12 mouse cellular contexts compared by ENCODE assay signal in the genomic region with DNA sequence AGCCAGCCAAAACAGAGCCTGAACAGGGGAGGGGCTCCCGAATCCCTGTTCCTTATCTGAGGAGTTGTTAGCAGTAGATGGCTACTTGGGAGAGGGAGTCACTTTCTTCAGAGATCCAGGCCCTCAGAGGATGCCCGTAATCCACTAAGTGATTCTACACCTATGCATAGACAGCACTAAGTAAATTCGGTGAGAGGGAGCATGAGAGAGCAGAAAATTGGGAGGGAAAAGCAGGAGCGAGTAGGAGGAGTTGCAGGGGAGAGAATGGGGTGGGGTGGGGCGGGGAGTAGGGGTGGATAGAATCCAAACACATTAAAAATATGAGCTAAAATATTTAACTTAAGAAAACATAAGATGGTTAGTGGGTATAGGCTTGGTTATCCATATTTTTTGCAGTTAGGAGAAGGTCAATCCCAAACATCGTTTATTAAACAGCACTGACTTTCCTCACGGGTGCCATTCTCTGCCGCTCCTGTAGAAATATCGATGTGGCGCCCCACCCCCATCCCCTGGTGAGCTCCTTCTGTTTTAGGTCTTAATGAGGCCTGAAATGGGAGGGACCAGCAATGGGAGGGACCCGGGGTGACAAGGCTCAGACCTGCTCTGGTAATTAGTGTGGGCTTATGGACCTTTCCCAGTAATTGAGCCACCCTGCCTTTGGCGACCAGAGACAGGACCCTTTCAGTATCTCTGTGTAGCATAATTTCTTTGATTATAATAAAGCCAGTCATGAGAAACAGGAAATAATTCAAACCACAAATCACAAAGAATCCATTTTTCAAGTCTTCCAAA.
A peak's percentile ranks its signal among the peaks of the same experiment; 100 is the strongest.
DNase-seq lines count a peak whose midpoint lies in the region; ATAC-seq and TF ChIP-seq lines count a peak whose summit lies in the region.
"Had no signal": no experiment of that assay in that cellular context is flagged by ENCODE, and none has a peak within 500 bp of the region (broad histone marks: within the 10 kb centered on the region; RNA-seq: fewer than 3 reads in every experiment).

No protein-coding gene starts in this region.

- TF ChIP-seq POLR2A in thymus, adult 2 months (IDR thresholded peaks at IDR 0.05; ENCODE audit: control insufficient read depth, extremely low read depth, insufficient read depth, low read length, poor library complexity): no peak

- H3K9ac ChIP-seq in heart, embryonic 11.5 days (ENCODE audit: low read depth, low read length): no peak overlapping the region
- no peak overlapping the region for H3K9ac ChIP-seq in stomach, embryonic 16.5 days (ENCODE audit: low read length)
- no peak overlapping the region for H3K9ac ChIP-seq in stomach, postnatal 0 days (ENCODE audit: low read length)
- no peak overlapping the region for H3K9ac ChIP-seq in hindbrain, postnatal 0 days (replicated peaks; ENCODE audit: low read length)
- no peak overlapping the region for H3K9ac ChIP-seq in liver, embryonic 12.5 days

- no peaks in the 10 kb centered on the region for H3K27me3 ChIP-seq in heart, embryonic 11.5 days (ENCODE audit: control insufficient read depth, insufficient read depth, low read length)
- no peaks in the 10 kb centered on the region for H3K27me3 ChIP-seq in stomach, embryonic 16.5 days (ENCODE audit: control insufficient read depth, insufficient read depth, low read length)
- no peaks in the 10 kb centered on the region for H3K27me3 ChIP-seq in stomach, postnatal 0 days (ENCODE audit: control insufficient read depth, insufficient read depth, low read length)
- H3K27me3 ChIP-seq in hindbrain, postnatal 0 days (ENCODE audit: insufficient read depth, low read length): no peaks in the 10 kb centered on the region
- H3K27me3 ChIP-seq in liver, embryonic 12.5 days (replicated peaks): no peaks in the 10 kb centered on the region
- H3K27me3 ChIP-seq in thymus, adult 2 months (ENCODE audit: control insufficient read depth, insufficient read depth, low read length): no peaks in the 10 kb centered on the region
- H3K27me3 ChIP-seq: Patski had no signal

- H3K4me3 ChIP-seq in heart, embryonic 11.5 days (ENCODE audit: low read depth, low read length): no peak overlapping the region
- no peak overlapping the region for H3K4me3 ChIP-seq in stomach, embryonic 16.5 days (replicated peaks; ENCODE audit: low read length)
- no peak overlapping the region for H3K4me3 ChIP-seq in stomach, postnatal 0 days (ENCODE audit: low read depth, low read length)
- no peak overlapping the region for H3K4me3 ChIP-seq in hindbrain, postnatal 0 days (ENCODE audit: low read length)
- H3K4me3 ChIP-seq in liver, embryonic 12.5 days: no peak overlapping the region
- H3K4me3 ChIP-seq in thymus, adult 2 months (ENCODE audit: control insufficient read depth, insufficient read depth, low read length): no peak overlapping the region

- no peaks in the 10 kb centered on the region for H3K36me3 ChIP-seq in heart, embryonic 11.5 days (ENCODE audit: control insufficient read depth, insufficient read depth, low read length)
- no peaks in the 10 kb centered on the region for H3K36me3 ChIP-seq in stomach, embryonic 16.5 days (ENCODE audit: control insufficient read depth, insufficient read depth, low read length)
- no peaks in the 10 kb centered on the region for H3K36me3 ChIP-seq in stomach, postnatal 0 days (ENCODE audit: control insufficient read depth, insufficient read depth, low read length)
- H3K36me3 ChIP-seq in hindbrain, postnatal 0 days (ENCODE audit: insufficient read depth, low read length): no peaks in the 10 kb centered on the region
- no peaks in the 10 kb centered on the region for H3K36me3 ChIP-seq in liver, embryonic 12.5 days
- H3K36me3 ChIP-seq in thymus, adult 2 months (ENCODE audit: control insufficient read depth, insufficient read depth, low read length): no peaks in the 10 kb centered on the region

- no peaks in the 10 kb centered on the region for H3K9me3 ChIP-seq in heart, embryonic 11.5 days (replicated peaks; ENCODE audit: control insufficient read depth, low read length)
- H3K9me3 ChIP-seq in stomach, embryonic 16.5 days (replicated peaks; ENCODE audit: control insufficient read depth, low read length): no peaks in the 10 kb centered on the region
- H3K9me3 ChIP-seq in stomach, postnatal 0 days (ENCODE audit: control insufficient read depth, low read length): no peaks in the 10 kb centered on the region
- H3K9me3 ChIP-seq in hindbrain, postnatal 0 days (ENCODE audit: low read length): no peaks in the 10 kb centered on the region
- no peaks in the 10 kb centered on the region for H3K9me3 ChIP-seq in liver, embryonic 12.5 days (replicated peaks)

- TF ChIP-seq EP300 in stomach, postnatal 0 days (optimal IDR thresholded peaks at IDR 0.05): no peak

- no peak overlapping the region for H3K27ac ChIP-seq in heart, embryonic 11.5 days (ENCODE audit: low read depth, low read length)
- no peak overlapping the region for H3K27ac ChIP-seq in stomach, embryonic 16.5 days (ENCODE audit: low read length)
- no peak overlapping the region for H3K27ac ChIP-seq in stomach, postnatal 0 days (replicated peaks)
- H3K27ac ChIP-seq in hindbrain, postnatal 0 days: no peak overlapping the region
- no peak overlapping the region for H3K27ac ChIP-seq in liver, embryonic 12.5 days
- no peak overlapping the region for H3K27ac ChIP-seq in thymus, adult 2 months (ENCODE audit: control insufficient read depth, insufficient read depth, low read length)

- WGBS in heart, embryonic 11.5 days (ENCODE audit: insufficient replicate concordance): 38% methylated on average over 12 of the region's 12 CpGs
- 39% methylated on average over 12 of the region's 12 CpGs for WGBS in stomach, embryonic 16.5 days
- WGBS in stomach, postnatal 0 days: 39% methylated on average over 12 of the region's 12 CpGs
- WGBS in hindbrain, postnatal 0 days: 50% methylated on average over 12 of the region's 12 CpGs
- WGBS in liver, embryonic 12.5 days (ENCODE audit: insufficient replicate concordance): 44% methylated on average over 12 of the region's 12 CpGs
- WGBS in thymus, adult 2 months: 67% methylated on average over 12 of the region's 12 CpGs

- no peaks in the 10 kb centered on the region for H3K4me1 ChIP-seq in heart, embryonic 11.5 days (ENCODE audit: control insufficient read depth, insufficient read depth, low read length)
- H3K4me1 ChIP-seq in stomach, embryonic 16.5 days (ENCODE audit: control insufficient read depth, insufficient read depth, low read length): no peaks in the 10 kb centered on the region
- no peaks in the 10 kb centered on the region for H3K4me1 ChIP-seq in stomach, postnatal 0 days (replicated peaks; ENCODE audit: control insufficient read depth, insufficient read depth)
- no peaks in the 10 kb centered on the region for H3K4me1 ChIP-seq in hindbrain, postnatal 0 days (ENCODE audit: insufficient read depth, low read length)
- H3K4me1 ChIP-seq in liver, embryonic 12.5 days: no peaks in the 10 kb centered on the region
- no peaks in the 10 kb centered on the region for H3K4me1 ChIP-seq in thymus, adult 2 months (replicated peaks; ENCODE audit: control insufficient read depth, insufficient read depth, low read length)

- ATAC-seq in heart, embryonic 11.5 days (replicated peaks; ENCODE audit: insufficient number of reproducible peaks, low FRiP score, low TSS enrichment): no peak
- ATAC-seq in stomach, embryonic 16.5 days (ENCODE audit: insufficient read depth, low FRiP score): no peak
- no peak for ATAC-seq in stomach, postnatal 0 days (ENCODE audit: low FRiP score, low TSS enrichment)
- ATAC-seq in hindbrain, postnatal 0 days: no peak
- ATAC-seq in liver, embryonic 12.5 days: no peak
- ATAC-seq: Patski had no signal

- DNase-seq in heart, postnatal 4 days: no peak
- DNase-seq in stomach, postnatal 0 days (ENCODE audit: low spot score): no peak
- peak; percentile 18 for DNase-seq in hindbrain, postnatal 0 days (ENCODE audit: low spot score)
- no peak for DNase-seq in layer of hippocampus, postnatal 25 days (ENCODE audit: extremely low spot score in 1 of 2, low spot score in 1 of 2)
- DNase-seq in thymus, adult 2 months: no peak
- DNase-seq: gastrocnemius, postnatal 36 days; kidney, adult 8-10 months; liver had no signal

- peak overlapping the region; percentile 22; the same call in 1 of the 2 replicates for H3K4me2 ChIP-seq in heart, embryonic 11.5 days
- H3K4me2 ChIP-seq in stomach, embryonic 16.5 days (ENCODE audit: low read depth, low read length): peak overlapping the region; percentile 11; the same call in 1 of the 2 replicates
- H3K4me2 ChIP-seq in stomach, postnatal 0 days (replicated peaks; ENCODE audit: low read depth): no peak overlapping the region
- 0 out of 2 replicates have a peak overlapping the region, but pooled peaks have one; percentile 16 for H3K4me2 ChIP-seq in hindbrain, postnatal 0 days (ENCODE audit: low read depth, low read length)
- no peak overlapping the region for H3K4me2 ChIP-seq in liver, embryonic 12.5 days

- TF ChIP-seq CTCF in stomach, postnatal 0 days (IDR thresholded peaks at IDR 0.05; ENCODE audit: low read depth): no peak
- no peak for TF ChIP-seq CTCF in hindbrain, postnatal 0 days (IDR thresholded peaks at IDR 0.05; ENCODE audit: low read depth)
- no peak for TF ChIP-seq CTCF in thymus, adult 2 months (IDR thresholded peaks at IDR 0.05; ENCODE audit: borderline replicate concordance, control insufficient read depth, extremely low read depth, insufficient read depth, low read length, poor library complexity)

Comparison
In these comparisons a context has a peak if more than half of its experiments do, and no peak if none do; other contexts are left out.
1. H3K4me2 ChIP-seq: peak in heart, embryonic 11.5 days (single experiment), stomach, embryonic 16.5 days (single experiment) and hindbrain, postnatal 0 days (single experiment); none in stomach, postnatal 0 days (single experiment) and liver, embryonic 12.5 days (single experiment).